Mouse (Mus musculus): ENCODE measurements around the gene Speer3. TPM values are rescaled to one million over a fixed set of nuclear protein-coding genes. Genes with fewer than 3 reads are reported as not detected.
"Not testable (repeated sequence)": the region's sequence is repeated elsewhere in the genome, so short reads cannot be mapped to it uniquely, and the experiment has no call there.

Speer3 gene
- not detected in 2 replicates for polyA plus RNA-seq (2015; fragmentation: Nextera tagmentation; extraction: Ambion mirVana)

- H3K4me1 ChIP-seq (ENCODE audit: control insufficient read depth, insufficient read depth, low read length) = no peaks in the 10 kb centered on the region
- no peaks in the 10 kb centered on the region for H3K27me3 ChIP-seq (ENCODE audit: control insufficient read depth, insufficient read depth, low read length)
- H3K9ac ChIP-seq (ENCODE audit: low read length) = no peak within 1 kb of the TSS
- H3K27ac ChIP-seq (ENCODE audit: low read length) = no peak within 1 kb of the TSS
- no peak within 1 kb of the TSS for H3K4me3 ChIP-seq (replicated peaks; ENCODE audit: low read length)
- WGBS = 71% methylated on average over 1 of the region's 1 CpGs
- ATAC-seq (ENCODE audit: insufficient read depth, low FRiP score) = no peak
- H3K4me2 ChIP-seq (ENCODE audit: low read depth, low read length) = no peak within 1 kb of the TSS
- H3K9me3 ChIP-seq (replicated peaks; ENCODE audit: control insufficient read depth, low read length) = no peaks in the 10 kb centered on the region
- H3K36me3 ChIP-seq (ENCODE audit: control insufficient read depth, insufficient read depth, low read length) = no peaks in the 10 kb centered on the region
Measured at GRCm38 (mm10) chr5:13791319-13791718, at the start of gene Speer3. Gene Speer3 (plus strand): TSS chr5:13791619.

GRCm38 (mm10) chr5:13810496-13810895 is 19.1 kb downstream of the Speer3 start:
- not testable (repeated sequence) for H3K9me3 ChIP-seq (replicated peaks; ENCODE audit: control insufficient read depth, low read length); H3K27ac ChIP-seq (ENCODE audit: low read length); H3K4me2 ChIP-seq (ENCODE audit: low read depth, low read length); H3K4me3 ChIP-seq (replicated peaks; ENCODE audit: low read length); H3K27me3 ChIP-seq (ENCODE audit: control insufficient read depth, insufficient read depth, low read length); H3K4me1 ChIP-seq (ENCODE audit: control insufficient read depth, insufficient read depth, low read length); H3K36me3 ChIP-seq (ENCODE audit: control insufficient read depth, insufficient read depth, low read length); H3K9ac ChIP-seq (ENCODE audit: low read length); ATAC-seq (ENCODE audit: insufficient read depth, low FRiP score)
- WGBS = 60% methylated on average over 2 of the region's 2 CpGs

GRCm38 (mm10) chr5:13825108-13825507 is 33.7 kb downstream of the Speer3 start:
- Histone ChIP-seq H3K36me3 (ENCODE audit: control insufficient read depth, insufficient read depth, low read length) (no peaks in the 10 kb centered on the region), H3K4me1 (ENCODE audit: control insufficient read depth, insufficient read depth, low read length) (no peaks in the 10 kb centered on the region), H3K4me3 (replicated peaks; ENCODE audit: low read length) (no peak overlapping the region), H3K9me3 (replicated peaks; ENCODE audit: control insufficient read depth, low read length) (no peaks in the 10 kb centered on the region), H3K9ac (ENCODE audit: low read length) (no peak overlapping the region), H3K27ac (ENCODE audit: low read length) (no peak overlapping the region), H3K27me3 (ENCODE audit: control insufficient read depth, insufficient read depth, low read length) (no peaks in the 10 kb centered on the region), H3K4me2 (ENCODE audit: low read depth, low read length) (no peak overlapping the region)
- ATAC-seq (ENCODE audit: insufficient read depth, low FRiP score) = no peak

- Histone ChIP-seq H3K4me3 (replicated peaks; ENCODE audit: low read length) (no peak overlapping the region), H3K4me1 (ENCODE audit: control insufficient read depth, insufficient read depth, low read length) (no peaks in the 10 kb centered on the region), H3K27me3 (ENCODE audit: control insufficient read depth, insufficient read depth, low read length) (no peaks in the 10 kb centered on the region), H3K9ac (ENCODE audit: low read length) (no peak overlapping the region), H3K27ac (ENCODE audit: low read length) (no peak overlapping the region), H3K4me2 (ENCODE audit: low read depth, low read length) (no peak overlapping the region), H3K36me3 (ENCODE audit: control insufficient read depth, insufficient read depth, low read length) (no peaks in the 10 kb centered on the region), H3K9me3 (replicated peaks; ENCODE audit: control insufficient read depth, low read length) (no peaks in the 10 kb centered on the region)
- no peak for ATAC-seq (ENCODE audit: insufficient read depth, low FRiP score)
Measured at GRCm38 (mm10) chr5:13826708-13827107, 35.3 kb downstream of the Speer3 start.

- Histone ChIP-seq H3K36me3 (ENCODE audit: control insufficient read depth, insufficient read depth, low read length) (no peaks in the 10 kb centered on the region), H3K27me3 (ENCODE audit: control insufficient read depth, insufficient read depth, low read length) (no peaks in the 10 kb centered on the region), H3K9me3 (replicated peaks; ENCODE audit: control insufficient read depth, low read length) (no peaks in the 10 kb centered on the region), H3K4me3 (replicated peaks; ENCODE audit: low read length) (no peak overlapping the region), H3K9ac (ENCODE audit: low read length) (no peak overlapping the region), H3K4me2 (ENCODE audit: low read depth, low read length) (no peak overlapping the region), H3K27ac (ENCODE audit: low read length) (no peak overlapping the region), H3K4me1 (ENCODE audit: control insufficient read depth, insufficient read depth, low read length) (no peaks in the 10 kb centered on the region)
- ATAC-seq (ENCODE audit: insufficient read depth, low FRiP score) = no peak
Measured at GRCm38 (mm10) chr5:13844317-13844716, 52.9 kb downstream of the Speer3 start.

Other genes starting within 250 kb of the Speer3 start
- 3.4 and 3.7 TPM in 2 replicates for gene Sema3e, start 233.7 kb downstream of the Speer3 start, polyA plus RNA-seq (2015; fragmentation: Nextera tagmentation; extraction: Ambion mirVana)

All from stomach, embryonic 16.5 days (tissue).